Mouse (Mus musculus): ENCODE measurements around the gene Lrp8.

DNA sequence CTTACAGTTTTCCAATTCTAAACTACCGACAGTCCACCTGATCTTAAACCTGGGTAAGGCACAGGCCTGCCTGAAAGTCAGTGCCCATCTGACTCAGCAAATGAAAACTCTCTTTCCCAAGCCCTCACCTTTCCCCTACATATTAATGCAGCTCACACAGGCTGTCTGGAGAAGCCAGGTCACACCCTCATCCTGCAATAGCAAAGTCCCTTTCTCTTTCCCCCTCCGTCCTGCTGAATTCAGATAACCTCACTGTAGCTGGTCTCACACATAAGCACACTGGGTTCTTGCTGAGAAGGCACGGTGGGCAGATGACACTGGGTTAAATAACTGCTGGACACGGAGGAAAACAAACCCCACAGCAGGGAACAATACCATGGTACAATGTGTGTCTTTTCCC is 119.9 kb downstream of the Lrp8 start:
- TF ChIP-seq POLR2A (IDR thresholded peaks at IDR 0.05; ENCODE audit: borderline replicate concordance, extremely low read depth, low read depth, low read length) = no peak
- TF ChIP-seq CTCF (IDR thresholded peaks at IDR 0.05; ENCODE audit: insufficient read depth, low read length) = no peak
